Mouse (Mus musculus): ENCODE data around the gene S100pbp. TPM values are rescaled to one million over a fixed set of nuclear protein-coding genes. Genes with fewer than 3 reads are reported as not detected.

The S100pbp gene
- polyA plus RNA-seq, 1 experiment from 2014 or later, result 23.2 TPM

DNA sequence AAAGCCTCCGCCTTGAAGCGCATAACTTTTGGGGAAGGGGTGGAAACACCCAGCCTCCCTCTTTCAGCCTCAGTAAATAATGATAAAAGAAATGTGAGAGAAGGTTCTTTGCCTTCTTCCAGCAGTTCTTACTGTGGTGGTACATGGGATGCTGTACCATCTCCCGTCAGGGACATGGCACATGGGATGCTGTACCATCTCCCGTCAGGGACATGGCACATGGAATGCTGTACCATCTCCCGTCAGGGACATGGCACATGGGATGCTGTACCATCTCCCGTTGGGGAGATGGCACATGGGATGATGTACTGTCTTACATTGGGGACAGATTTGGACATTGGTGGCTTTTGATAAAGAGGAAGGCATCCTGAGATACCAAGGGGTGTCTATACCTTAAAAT, 8.0 kb upstream of the S100pbp start:
- Histone ChIP-seq H3K4me2 (replicated peaks; ENCODE audit: low read depth, low read length) (no peak overlapping the region), H3K4me3 (ENCODE audit: low read length) (no peak overlapping the region), H3K36me3 (ENCODE audit: insufficient read depth, low read length) (peaks cover 48% of the 10 kb centered on the region), H3K27me3 (ENCODE audit: insufficient read depth, low read length) (no peaks in the 10 kb centered on the region), H3K9ac (replicated peaks; ENCODE audit: low read length) (no peak overlapping the region), H3K27ac (ENCODE audit: low read length) (no peak overlapping the region), H3K4me1 (ENCODE audit: insufficient read depth, low read length) (no peaks in the 10 kb centered on the region), H3K9me3 (ENCODE audit: low read length) (no peaks in the 10 kb centered on the region)
- ATAC-seq (ENCODE audit: low FRiP score, low TSS enrichment), result no peak
- 89% methylated on average over 6 of the region's 6 CpGs for WGBS

DNA sequence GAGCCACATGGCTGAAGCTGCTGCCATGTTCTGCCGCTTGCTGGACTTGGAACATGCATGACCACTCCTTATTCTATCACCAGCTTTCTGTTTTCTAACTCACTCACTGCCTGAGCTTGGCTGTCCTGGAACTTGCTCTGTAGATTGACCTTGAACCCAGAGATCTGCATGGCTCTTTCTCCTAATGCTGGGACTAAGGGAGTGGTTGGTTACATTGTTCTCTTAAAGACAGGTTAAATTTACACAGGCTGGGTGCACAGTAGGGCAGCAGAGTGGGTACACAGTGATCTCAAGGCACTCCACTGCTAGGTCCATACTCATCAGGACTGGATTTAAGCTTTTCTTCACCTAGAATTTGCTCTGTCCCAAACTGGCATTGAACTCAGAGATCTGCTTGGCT, 4.8 kb upstream of the S100pbp start:
- H3K9ac ChIP-seq (replicated peaks; ENCODE audit: low read length), result no peak overlapping the region
- H3K4me2 ChIP-seq (replicated peaks; ENCODE audit: low read depth, low read length), result no peak overlapping the region
- H3K27ac ChIP-seq (ENCODE audit: low read length), result no peak overlapping the region
- no peak overlapping the region for H3K4me3 ChIP-seq (ENCODE audit: low read length)
- WGBS, result 100% methylated on average over 1 of the region's 1 CpGs
- H3K27me3 ChIP-seq (ENCODE audit: insufficient read depth, low read length), result no peaks in the 10 kb centered on the region
- ATAC-seq (ENCODE audit: low FRiP score, low TSS enrichment), result no peak
- peaks cover 18% of the 10 kb centered on the region for H3K4me1 ChIP-seq (ENCODE audit: insufficient read depth, low read length)
- H3K9me3 ChIP-seq (ENCODE audit: low read length), result no peaks in the 10 kb centered on the region
- H3K36me3 ChIP-seq (ENCODE audit: insufficient read depth, low read length), result peaks cover 26% of the 10 kb centered on the region

DNA sequence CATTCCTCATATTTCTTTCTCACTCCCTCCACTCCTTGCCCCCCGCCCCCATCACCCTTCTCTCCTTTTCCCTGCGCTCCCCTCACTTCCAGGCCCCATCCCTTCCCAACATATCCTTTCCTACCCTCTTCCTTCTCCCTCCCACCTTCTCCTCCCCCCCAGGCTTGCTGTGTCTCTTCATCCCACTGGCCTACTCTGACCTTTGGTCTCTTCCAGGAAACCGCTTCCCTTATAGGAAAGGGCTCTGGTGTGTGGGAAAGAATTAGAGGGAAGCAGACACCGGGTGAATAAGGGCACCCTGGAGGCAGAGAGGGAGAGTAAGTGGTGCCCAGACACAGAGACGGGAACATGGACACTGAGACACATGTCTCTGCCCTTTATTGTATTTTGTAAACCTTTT, 2.2 kb upstream of the S100pbp start:
- no peak overlapping the region for H3K27ac ChIP-seq (ENCODE audit: low read length)
- peaks cover 31% of the 10 kb centered on the region for H3K4me1 ChIP-seq (ENCODE audit: insufficient read depth, low read length)
- H3K4me2 ChIP-seq (replicated peaks; ENCODE audit: low read depth, low read length), result peak overlapping the region; percentile 73; the same call in 1 of the 2 replicates
- H3K27me3 ChIP-seq (ENCODE audit: insufficient read depth, low read length), result no peaks in the 10 kb centered on the region
- H3K4me3 ChIP-seq (ENCODE audit: low read length), result no peak overlapping the region
- H3K36me3 ChIP-seq (ENCODE audit: insufficient read depth, low read length), result peaks cover 10% of the 10 kb centered on the region
- 55% methylated on average over 5 of the region's 5 CpGs for WGBS
- no peak for ATAC-seq (ENCODE audit: low FRiP score, low TSS enrichment)
- no peaks in the 10 kb centered on the region for H3K9me3 ChIP-seq (ENCODE audit: low read length)
- H3K9ac ChIP-seq (replicated peaks; ENCODE audit: low read length), result no peak overlapping the region

DNA sequence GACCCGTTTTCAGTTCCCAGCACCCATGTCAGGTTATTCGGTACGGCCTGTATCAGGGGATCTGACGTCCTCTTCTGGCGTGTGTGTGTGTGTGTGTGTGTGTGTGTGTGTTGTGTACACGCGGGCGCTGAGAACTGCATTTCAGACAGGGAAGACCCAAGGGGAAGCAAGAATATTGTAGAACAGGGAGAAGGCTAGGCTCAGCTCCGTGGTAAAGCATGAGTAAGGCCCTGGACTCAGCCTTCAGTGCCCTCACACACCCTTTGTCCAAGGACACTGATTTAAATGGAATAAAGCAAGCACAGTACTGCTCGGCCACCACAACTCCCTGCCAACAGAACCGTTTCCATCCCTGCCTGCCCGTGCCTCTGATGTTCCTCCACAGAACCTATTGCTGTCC, 1.0 kb upstream of the S100pbp start:
- peak overlapping the region; percentile 73 for H3K4me2 ChIP-seq (replicated peaks; ENCODE audit: low read depth, low read length)
- 0 out of 2 replicates have a peak, but pooled peaks cover 5% of the 10 kb centered on the region for H3K36me3 ChIP-seq (ENCODE audit: insufficient read depth, low read length)
- H3K9me3 ChIP-seq (ENCODE audit: low read length), result no peaks in the 10 kb centered on the region
- H3K4me1 ChIP-seq (ENCODE audit: insufficient read depth, low read length), result peaks cover 31% of the 10 kb centered on the region
- H3K4me3 ChIP-seq (ENCODE audit: low read length), result peak overlapping the region; percentile 84
- peak overlapping the region; percentile 92 for H3K27ac ChIP-seq (ENCODE audit: low read length)
- no peaks in the 10 kb centered on the region for H3K27me3 ChIP-seq (ENCODE audit: insufficient read depth, low read length)
- H3K9ac ChIP-seq (replicated peaks; ENCODE audit: low read length), result peak overlapping the region; percentile 89
- ATAC-seq (ENCODE audit: low FRiP score, low TSS enrichment), result no peak
- 1% methylated on average over 12 of the region's 12 CpGs for WGBS

DNA sequence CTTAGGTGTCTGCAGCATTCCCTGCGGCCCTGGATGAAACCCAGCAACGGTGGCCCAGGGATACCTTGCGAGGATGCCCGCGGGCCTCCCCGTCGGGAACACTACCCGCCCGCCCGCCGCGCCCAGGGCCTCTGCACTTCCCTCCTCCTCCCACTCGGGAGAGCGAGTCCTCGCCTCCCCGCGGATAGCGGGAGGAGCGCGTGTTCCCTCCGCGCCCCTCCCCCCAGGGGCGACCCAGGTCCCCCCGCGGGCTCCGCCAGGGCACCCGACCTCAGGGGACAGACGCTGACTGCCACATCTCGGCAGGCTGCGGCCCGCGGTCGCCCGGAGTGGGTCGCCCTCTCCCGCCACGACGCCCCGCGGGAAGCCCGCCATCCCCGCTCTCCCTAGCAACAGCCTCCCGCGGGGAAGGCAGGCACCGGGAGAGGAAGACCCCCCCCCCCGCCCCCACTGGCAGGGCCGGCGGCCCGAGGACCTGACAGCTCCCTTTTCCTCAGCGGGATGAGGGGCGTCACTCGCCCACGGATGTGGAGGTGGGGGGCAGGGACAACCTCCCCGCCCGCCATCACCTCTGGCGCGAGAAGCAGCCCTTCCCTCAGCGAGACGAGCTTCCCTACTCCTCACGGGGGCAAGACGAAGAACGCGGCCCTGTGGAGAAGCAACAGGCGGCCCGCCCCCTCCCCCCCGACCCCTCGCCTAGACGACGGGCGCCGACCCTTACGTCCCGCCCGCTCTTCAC, 555 bp downstream of the S100pbp start:
- no peaks in the 10 kb centered on the region for H3K27me3 ChIP-seq (ENCODE audit: insufficient read depth, low read length)
- no peaks in the 10 kb centered on the region for H3K9me3 ChIP-seq (ENCODE audit: low read length)
- H3K4me1 ChIP-seq (ENCODE audit: insufficient read depth, low read length), result peaks cover 31% of the 10 kb centered on the region
- peak; percentile 77 for ATAC-seq (ENCODE audit: low FRiP score, low TSS enrichment)
- 0 out of 2 replicates have a peak, but pooled peaks cover 5% of the 10 kb centered on the region for H3K36me3 ChIP-seq (ENCODE audit: insufficient read depth, low read length)
- peak overlapping the region; percentile 84 for H3K4me3 ChIP-seq (ENCODE audit: low read length)
- peak overlapping the region; percentile 91 for H3K9ac ChIP-seq (replicated peaks; ENCODE audit: low read length)
- peak overlapping the region; percentile 70 for H3K4me2 ChIP-seq (replicated peaks; ENCODE audit: low read depth, low read length)
- peak overlapping the region; percentile 93 for H3K27ac ChIP-seq (ENCODE audit: low read length)
- WGBS, result under 1% methylated on average over 57 of the region's 74 CpGs

DNA sequence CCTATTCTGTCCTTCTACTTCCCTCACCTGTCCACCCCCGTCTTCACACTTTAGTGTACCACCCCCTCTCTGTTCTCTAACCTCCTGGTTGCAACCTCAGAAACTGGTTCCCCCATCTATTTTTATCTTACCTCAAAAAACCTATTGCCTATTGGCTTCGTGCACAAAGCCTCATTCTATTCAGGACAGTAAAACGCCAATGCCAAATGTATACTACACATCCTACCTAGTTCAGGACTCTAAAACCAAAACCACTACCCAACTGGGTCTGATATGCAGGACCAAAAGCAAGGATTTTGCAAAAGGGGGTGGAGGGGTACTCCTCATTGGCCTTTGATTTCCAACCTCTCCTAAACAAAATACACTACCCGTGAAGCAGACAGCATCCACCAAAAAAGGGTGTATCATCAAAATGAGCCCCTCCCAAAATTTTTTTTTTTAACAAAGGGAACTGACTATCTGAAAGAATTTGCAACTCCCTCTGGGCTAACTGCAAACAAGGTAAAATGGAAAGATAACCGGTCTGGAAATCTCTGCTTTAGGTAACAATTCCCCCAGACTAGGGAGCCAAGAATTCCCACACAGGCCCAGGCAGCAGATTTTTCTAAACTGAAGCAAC, 1.4 kb downstream of the S100pbp start:
- no peak for ATAC-seq (ENCODE audit: low FRiP score, low TSS enrichment)
- Histone ChIP-seq H3K4me2 (replicated peaks; ENCODE audit: low read depth, low read length) (peak overlapping the region; percentile 70), H3K36me3 (ENCODE audit: insufficient read depth, low read length) (0 out of 2 replicates have a peak, but pooled peaks cover 5% of the 10 kb centered on the region), H3K4me3 (ENCODE audit: low read length) (peak overlapping the region; percentile 84), H3K27ac (ENCODE audit: low read length) (peak overlapping the region; percentile 93), H3K4me1 (ENCODE audit: insufficient read depth, low read length) (peaks cover 31% of the 10 kb centered on the region), H3K27me3 (ENCODE audit: insufficient read depth, low read length) (no peaks in the 10 kb centered on the region), H3K9me3 (ENCODE audit: low read length) (no peaks in the 10 kb centered on the region), H3K9ac (replicated peaks; ENCODE audit: low read length) (peak overlapping the region; percentile 91)
- WGBS, result 35% methylated on average over 5 of the region's 5 CpGs

DNA sequence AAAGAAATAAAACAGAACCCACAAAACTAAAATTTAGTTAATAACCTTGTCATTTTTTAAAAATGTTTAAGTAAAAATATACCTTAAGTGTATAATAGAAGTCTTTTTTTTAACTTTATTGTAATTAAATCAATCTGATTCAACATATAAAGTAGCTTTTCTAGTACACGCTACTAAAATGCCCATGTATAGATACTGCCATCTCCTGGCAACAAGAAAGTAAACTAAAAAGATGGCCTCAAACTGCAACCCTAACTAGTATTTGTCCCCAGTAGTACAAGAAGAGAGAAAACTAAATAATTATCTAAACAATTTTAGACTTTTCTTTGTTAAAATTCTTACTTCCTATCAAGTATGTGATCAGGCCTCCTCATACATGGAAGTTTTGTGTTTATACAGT, 10.0 kb downstream of the S100pbp start:
- Histone ChIP-seq H3K4me1 (ENCODE audit: insufficient read depth, low read length) (peaks cover 7% of the 10 kb centered on the region; the same call in 1 of the 2 replicates), H3K9ac (replicated peaks; ENCODE audit: low read length) (no peak overlapping the region), H3K36me3 (ENCODE audit: insufficient read depth, low read length) (peaks cover 39% of the 10 kb centered on the region), H3K4me3 (ENCODE audit: low read length) (no peak overlapping the region), H3K9me3 (ENCODE audit: low read length) (no peaks in the 10 kb centered on the region), H3K27me3 (ENCODE audit: insufficient read depth, low read length) (no peaks in the 10 kb centered on the region), H3K27ac (ENCODE audit: low read length) (no peak overlapping the region), H3K4me2 (replicated peaks; ENCODE audit: low read depth, low read length) (no peak overlapping the region)
- WGBS, result 61% methylated on average over 1 of the region's 1 CpGs
- no peak for ATAC-seq (ENCODE audit: low FRiP score, low TSS enrichment)

DNA sequence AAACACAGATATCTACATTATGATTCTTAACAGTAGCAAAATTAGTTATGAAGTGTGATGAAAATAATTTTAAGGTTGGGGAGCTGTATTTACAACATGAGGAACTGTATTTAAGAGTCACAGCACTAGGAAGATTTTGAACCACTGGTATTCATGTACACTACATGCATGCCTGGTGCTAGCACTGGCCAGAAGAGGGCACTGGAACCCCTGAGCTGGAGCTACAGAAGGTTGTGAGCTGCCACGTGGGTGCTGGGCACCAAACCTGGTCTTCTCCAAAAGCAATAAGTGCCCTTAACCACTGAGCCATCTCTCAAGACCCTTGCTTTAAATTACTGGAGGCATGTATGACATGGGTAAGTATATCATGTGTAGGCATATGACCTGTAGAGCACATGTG, 17.0 kb downstream of the S100pbp start:
- WGBS, result 71% methylated on average over 1 of the region's 1 CpGs
- Histone ChIP-seq H3K27me3 (ENCODE audit: insufficient read depth, low read length) (no peaks in the 10 kb centered on the region), H3K36me3 (ENCODE audit: insufficient read depth, low read length) (peaks cover 54% of the 10 kb centered on the region), H3K4me2 (replicated peaks; ENCODE audit: low read depth, low read length) (no peak overlapping the region), H3K9ac (replicated peaks; ENCODE audit: low read length) (no peak overlapping the region), H3K27ac (ENCODE audit: low read length) (no peak overlapping the region), H3K4me1 (ENCODE audit: insufficient read depth, low read length) (no peaks in the 10 kb centered on the region), H3K4me3 (ENCODE audit: low read length) (no peak overlapping the region), H3K9me3 (ENCODE audit: low read length) (no peaks in the 10 kb centered on the region)
- no peak for ATAC-seq (ENCODE audit: low FRiP score, low TSS enrichment)

DNA sequence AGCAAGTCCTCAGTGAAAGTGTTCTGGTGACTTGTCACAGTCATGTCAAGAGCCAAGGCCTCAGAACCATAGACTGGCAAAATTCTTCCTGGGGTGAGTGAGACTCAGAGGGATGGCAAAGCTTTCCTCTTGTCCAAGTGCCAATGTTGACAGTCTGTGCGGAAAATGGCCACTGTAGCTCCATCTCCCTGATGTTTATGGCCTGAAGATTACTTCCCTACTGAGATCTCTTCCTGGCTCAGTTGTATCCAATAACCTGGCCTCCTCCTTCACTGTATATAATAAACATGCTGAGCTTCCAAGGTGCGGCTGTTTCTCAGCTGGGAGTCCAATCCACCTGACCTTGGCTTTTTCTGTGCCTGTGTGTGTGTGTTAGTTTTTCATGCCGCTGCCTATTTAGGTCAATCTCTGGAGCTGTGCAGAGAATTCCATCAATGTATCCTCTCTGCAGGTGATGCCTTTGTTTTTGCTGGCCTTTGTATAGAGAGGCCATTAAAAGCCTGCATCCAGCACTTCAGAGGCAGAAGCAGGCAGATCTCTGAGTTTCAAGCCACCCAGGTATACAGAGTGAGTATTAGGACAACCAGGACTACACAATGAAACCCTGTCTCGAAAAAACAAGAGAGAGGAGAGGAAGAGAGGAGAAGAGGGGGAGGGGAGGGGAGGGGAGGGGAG, 27.8 kb downstream of the S100pbp start:
- 90% methylated on average over 4 of the region's 4 CpGs for WGBS
- Histone ChIP-seq H3K27ac (ENCODE audit: low read length) (no peak overlapping the region), H3K9me3 (ENCODE audit: low read length) (no peaks in the 10 kb centered on the region), H3K4me1 (ENCODE audit: insufficient read depth, low read length) (no peaks in the 10 kb centered on the region), H3K36me3 (ENCODE audit: insufficient read depth, low read length) (peaks cover 34% of the 10 kb centered on the region), H3K9ac (replicated peaks; ENCODE audit: low read length) (no peak overlapping the region), H3K4me2 (replicated peaks; ENCODE audit: low read depth, low read length) (no peak overlapping the region), H3K4me3 (ENCODE audit: low read length) (no peak overlapping the region), H3K27me3 (ENCODE audit: insufficient read depth, low read length) (no peaks in the 10 kb centered on the region)
- no peak for ATAC-seq (ENCODE audit: low FRiP score, low TSS enrichment)

DNA sequence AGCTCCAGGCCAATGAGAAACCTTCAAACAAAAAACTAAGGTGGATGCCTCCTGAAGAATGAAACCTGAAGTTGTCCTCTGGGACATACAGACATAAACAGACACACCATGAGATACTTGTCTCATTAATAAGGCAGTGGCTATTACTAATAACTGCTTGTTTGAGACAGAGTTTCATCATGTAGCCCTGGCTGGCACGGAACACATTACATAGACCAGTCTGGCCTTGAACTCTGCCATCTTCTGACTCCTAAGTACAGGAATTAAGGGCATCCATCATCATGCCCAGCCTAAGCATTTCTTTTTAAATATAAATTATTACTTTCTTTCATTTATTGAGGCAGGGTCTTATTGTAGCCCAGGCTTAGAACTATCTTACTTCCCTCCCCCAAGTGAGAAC, 28.5 kb downstream of the S100pbp start:
- Histone ChIP-seq H3K4me3 (ENCODE audit: low read length) (no peak overlapping the region), H3K27ac (ENCODE audit: low read length) (no peak overlapping the region)

More for the DNA sequence above, 28.5 kb downstream of the S100pbp start:
- peaks cover 35% of the 10 kb centered on the region for H3K36me3 ChIP-seq (ENCODE audit: insufficient read depth, low read length)
- ATAC-seq (ENCODE audit: low FRiP score, low TSS enrichment), result no peak
- no peaks in the 10 kb centered on the region for H3K9me3 ChIP-seq (ENCODE audit: low read length)
- no peaks in the 10 kb centered on the region for H3K4me1 ChIP-seq (ENCODE audit: insufficient read depth, low read length)
- WGBS, result 97% methylated on average over 1 of the region's 1 CpGs
- no peaks in the 10 kb centered on the region for H3K27me3 ChIP-seq (ENCODE audit: insufficient read depth, low read length)
- no peak overlapping the region for H3K4me2 ChIP-seq (replicated peaks; ENCODE audit: low read depth, low read length)
- H3K9ac ChIP-seq (replicated peaks; ENCODE audit: low read length), result no peak overlapping the region
